Mouse (Mus musculus) lung, embryonic 16.5 days (tissue): ENCODE data around the gene Asb8. TPM values are rescaled to one million over a fixed set of nuclear protein-coding genes. Genes with fewer than 3 reads are reported as not detected.

Experiments
- ATAC-seq: fragments of 200-750 bp; cut with Nextera tagmentation; 2 replicates; pipeline ENCODE4 v1.8.0; 2017; ENCODE audit warnings: low read depth, mild to moderate bottlenecking, moderate library complexity
- H3K27ac ChIP-seq: fragments of 300-500 bp; sonication (generic); 2 replicates; pipeline ENCODE4 v1.5.1; 2014; ENCODE audit warnings: mild to moderate bottlenecking, control low read depth, low read length
- H3K27me3 ChIP-seq: fragments of 300-500 bp; sonication (generic); 2 replicates; pipeline ENCODE4 v1.6.1; 2014; ENCODE audit warnings: low read depth, low read length, mixed read lengths; ENCODE audit not compliant: control insufficient read depth, insufficient read depth
- H3K36me3 ChIP-seq: fragments of 300-500 bp; sonication (generic); 2 replicates; pipeline ENCODE4 v1.6.1; 2014; ENCODE audit warnings: low read length; ENCODE audit not compliant: control insufficient read depth, insufficient read depth
- H3K4me1 ChIP-seq: fragments of 300-500 bp; sonication (generic); replicated peaks from 2 replicates; pipeline ENCODE4 v1.6.1; 2014; ENCODE audit warnings: low read length, mixed read lengths; ENCODE audit not compliant: control insufficient read depth, insufficient read depth
- H3K4me2 ChIP-seq: fragments of 300-500 bp; sonication (generic); 2 replicates; pipeline ENCODE4 v1.6.1; 2014; ENCODE audit warnings: low read depth, low read length, control low read depth
- H3K4me3 ChIP-seq: fragments of 300-500 bp; sonication (generic); 2 replicates; pipeline ENCODE4 v1.5.1; 2014; ENCODE audit warnings: mild to moderate bottlenecking, low read length, control low read depth
- H3K9ac ChIP-seq: fragments of 300-500 bp; sonication (generic); 2 replicates; pipeline ENCODE4 v1.6.1; 2014; ENCODE audit warnings: low read length, control low read depth
- H3K9me3 ChIP-seq: fragments of 300-500 bp; sonication (generic); 2 replicates; pipeline ENCODE4 v1.6.1; 2016; ENCODE audit warnings: low read length; ENCODE audit not compliant: control insufficient read depth
- WGBS: fragments of 180-500 bp; shearing (Covaris S2); extraction: QIAGEN DNeasy Blood & Tissue Kit; methylation state at CpG from one replicate; pipeline ENCODE4 v1.1.7; 2014; 5-methylcytosine and 5-hydroxymethylcytosine counted together
- polyA plus RNA-seq: library from polyadenylated mRNA; unstranded; fragments of >200 nt; fragmentation: Nextera tagmentation; extraction: Ambion mirVana; gene quantifications from 2 replicates; pipeline ENCODE4 v1.2.1, GENCODE M21; 2015

Asb8 gene
- polyA plus RNA-seq, 1 experiment from 2014 or later, result 47.9 TPM

DNA sequence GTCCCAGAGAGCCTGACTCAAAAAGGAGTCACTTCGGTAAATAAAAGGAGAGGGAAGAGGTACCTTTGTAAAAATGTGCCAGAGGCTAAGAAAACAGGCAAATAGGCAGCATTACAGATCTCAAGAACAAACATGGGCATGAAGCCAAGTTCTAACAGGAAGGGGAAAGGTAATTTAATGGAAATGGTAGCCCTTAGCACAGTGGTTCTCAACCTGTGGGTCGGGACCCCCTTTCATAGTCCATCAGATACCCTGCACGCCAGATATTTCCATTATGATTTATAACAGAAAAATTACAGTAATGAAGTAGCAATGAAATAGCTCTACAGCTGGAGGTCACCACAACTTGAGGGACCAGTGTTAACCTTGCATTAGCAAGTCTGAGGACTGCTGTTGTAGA, 11.9 kb upstream of the Asb8 start:
- H3K27ac ChIP-seq, result no peak overlapping the region
- H3K36me3 ChIP-seq, result no peaks in the 10 kb centered on the region
- H3K4me1 ChIP-seq, result 0 out of 2 replicates have a peak, but pooled peaks cover 6% of the 10 kb centered on the region
- peaks cover 15% of the 10 kb centered on the region for H3K27me3 ChIP-seq
- no peak for ATAC-seq
- WGBS, result 54% methylated on average over 3 of the region's 3 CpGs
- no peak overlapping the region for H3K9ac ChIP-seq
- H3K9me3 ChIP-seq, result no peaks in the 10 kb centered on the region
- H3K4me2 ChIP-seq, result no peak overlapping the region
- H3K4me3 ChIP-seq, result no peak overlapping the region

DNA sequence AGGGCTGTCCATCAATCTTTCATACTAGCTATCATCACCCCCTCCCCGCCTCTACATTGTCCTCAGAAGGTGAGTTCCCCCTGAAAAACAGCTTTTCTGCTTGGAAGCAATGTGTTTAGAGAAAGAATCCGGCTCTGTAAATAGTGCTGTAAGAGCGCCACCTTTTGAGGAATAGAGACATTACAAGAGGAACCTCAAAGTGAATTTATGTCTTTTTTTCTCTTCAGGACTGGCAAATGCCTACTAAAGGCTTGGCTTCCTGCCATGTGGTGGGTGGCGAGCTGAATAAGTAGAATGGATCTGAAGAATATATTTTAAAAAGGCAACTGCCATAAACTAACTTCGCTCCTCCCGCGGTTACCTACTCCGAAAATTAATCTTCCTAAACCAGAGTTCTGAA, 8.4 kb upstream of the Asb8 start:
- Histone ChIP-seq H3K4me3 (no peak overlapping the region), H3K27ac (no peak overlapping the region), H3K9me3 (no peaks in the 10 kb centered on the region), H3K4me2 (no peak overlapping the region), H3K27me3 (peaks cover 46% of the 10 kb centered on the region), H3K4me1 (no peaks in the 10 kb centered on the region), H3K9ac (no peak overlapping the region), H3K36me3 (no peaks in the 10 kb centered on the region)
- no peak for ATAC-seq
- 38% methylated on average over 8 of the region's 8 CpGs for WGBS

DNA sequence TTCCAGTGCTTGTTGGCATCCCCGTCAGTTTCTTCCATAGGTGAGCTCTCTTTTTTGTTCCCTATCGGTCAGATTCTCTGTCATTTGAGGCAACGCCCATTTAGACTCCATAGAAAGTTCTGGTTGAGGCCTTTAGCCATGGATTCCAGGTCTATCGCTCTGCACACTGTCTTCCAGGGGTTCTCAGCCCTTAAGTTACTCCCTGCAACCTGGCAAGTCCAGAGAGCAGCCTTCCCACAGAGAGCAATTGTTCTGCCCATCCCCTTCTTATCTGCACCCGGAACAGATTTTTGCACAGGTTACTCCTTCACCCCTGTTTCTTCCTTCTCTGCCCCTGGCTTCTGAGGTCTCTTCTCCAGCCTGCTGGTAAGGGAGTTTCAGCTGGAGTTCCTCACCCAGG, 6.7 kb upstream of the Asb8 start:
- H3K4me3 ChIP-seq, result no peak overlapping the region
- no peak overlapping the region for H3K4me2 ChIP-seq
- peaks cover 62% of the 10 kb centered on the region for H3K27me3 ChIP-seq
- H3K9me3 ChIP-seq, result no peaks in the 10 kb centered on the region
- ATAC-seq, result no peak
- H3K9ac ChIP-seq, result no peak overlapping the region
- no peaks in the 10 kb centered on the region for H3K36me3 ChIP-seq
- no peak overlapping the region for H3K27ac ChIP-seq
- peaks cover 9% of the 10 kb centered on the region for H3K4me1 ChIP-seq
- WGBS, result 53% methylated on average over 5 of the region's 5 CpGs

DNA sequence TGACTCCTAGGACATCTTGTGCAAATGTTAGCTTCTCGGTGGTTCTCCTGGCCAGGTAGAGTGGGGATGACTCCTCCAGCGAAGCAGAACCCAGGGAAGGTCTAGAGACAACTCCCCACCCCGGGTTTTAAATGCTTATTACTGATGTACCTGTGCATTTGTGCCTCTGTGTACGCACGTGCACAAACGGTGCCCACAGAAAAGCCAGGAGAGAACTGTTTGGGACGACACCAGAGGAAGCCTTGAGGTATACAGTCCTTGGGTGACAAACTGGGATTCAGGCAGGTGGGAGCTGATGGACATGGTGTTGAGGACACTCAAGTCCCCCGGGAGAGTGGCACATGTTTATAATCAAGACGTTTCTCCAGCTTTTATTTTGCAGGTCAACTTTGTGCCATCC, 5.5 kb upstream of the Asb8 start:
- no peaks in the 10 kb centered on the region for H3K9me3 ChIP-seq
- WGBS, result 59% methylated on average over 9 of the region's 9 CpGs
- H3K4me2 ChIP-seq, result no peak overlapping the region
- peaks cover 9% of the 10 kb centered on the region for H3K4me1 ChIP-seq
- H3K4me3 ChIP-seq, result no peak overlapping the region
- H3K9ac ChIP-seq, result no peak overlapping the region
- H3K27ac ChIP-seq, result no peak overlapping the region
- ATAC-seq, result no peak
- H3K36me3 ChIP-seq, result no peaks in the 10 kb centered on the region
- peaks cover 74% of the 10 kb centered on the region for H3K27me3 ChIP-seq

DNA sequence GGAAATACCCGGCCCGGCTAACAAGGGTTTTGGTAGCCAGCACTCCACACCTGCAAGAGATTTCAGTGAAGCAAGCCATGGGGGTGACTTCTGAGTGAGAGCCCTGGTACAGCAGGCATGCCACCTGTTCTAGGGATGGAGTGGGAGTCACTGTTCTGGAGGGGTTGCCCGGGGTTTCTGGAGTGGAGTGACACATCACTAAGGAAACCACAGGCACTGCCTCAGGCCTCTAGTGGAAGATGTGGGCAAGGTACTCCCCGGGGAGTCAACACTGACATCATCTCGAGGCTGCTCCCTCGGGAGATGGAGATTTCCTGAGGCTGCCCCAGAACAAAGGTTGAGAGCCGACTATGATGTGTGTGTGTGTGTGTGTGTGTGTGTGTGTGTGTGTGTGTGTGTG, 4.9 kb upstream of the Asb8 start:
- Histone ChIP-seq H3K36me3 (no peaks in the 10 kb centered on the region), H3K9ac (no peak overlapping the region), H3K9me3 (no peaks in the 10 kb centered on the region), H3K4me2 (no peak overlapping the region), H3K4me1 (peaks cover 9% of the 10 kb centered on the region), H3K27me3 (peaks cover 76% of the 10 kb centered on the region), H3K4me3 (no peak overlapping the region), H3K27ac (no peak overlapping the region)
- 19% methylated on average over 7 of the region's 7 CpGs for WGBS
- ATAC-seq, result no peak

DNA sequence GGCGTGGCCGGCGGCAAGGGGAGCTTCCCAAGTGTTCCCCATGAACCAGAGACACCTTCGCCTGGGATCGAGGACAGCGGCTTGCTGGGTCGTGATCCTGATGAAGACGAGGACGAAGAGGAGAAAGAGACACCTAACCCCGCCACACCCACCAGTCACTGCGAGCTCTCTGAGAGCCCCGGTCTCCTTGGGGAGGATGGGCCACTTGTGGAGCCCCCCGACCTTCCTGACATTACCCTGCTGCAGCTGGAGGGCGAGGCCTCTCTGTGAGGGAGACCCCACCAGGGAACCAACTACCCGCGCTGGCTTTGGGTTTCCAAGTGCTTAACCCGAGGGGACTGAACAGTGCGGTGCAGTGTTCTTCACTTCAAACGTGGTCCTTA, 3.2 kb upstream of the Asb8 start:
- Histone ChIP-seq H3K9me3 (no peaks in the 10 kb centered on the region), H3K4me2 (no peak overlapping the region), H3K36me3 (no peaks in the 10 kb centered on the region), H3K9ac (no peak overlapping the region), H3K4me3 (no peak overlapping the region), H3K4me1 (peaks cover 9% of the 10 kb centered on the region), H3K27ac (no peak overlapping the region), H3K27me3 (peaks cover 78% of the 10 kb centered on the region)
- 6% methylated on average over 19 of the region's 19 CpGs for WGBS
- no peak for ATAC-seq

DNA sequence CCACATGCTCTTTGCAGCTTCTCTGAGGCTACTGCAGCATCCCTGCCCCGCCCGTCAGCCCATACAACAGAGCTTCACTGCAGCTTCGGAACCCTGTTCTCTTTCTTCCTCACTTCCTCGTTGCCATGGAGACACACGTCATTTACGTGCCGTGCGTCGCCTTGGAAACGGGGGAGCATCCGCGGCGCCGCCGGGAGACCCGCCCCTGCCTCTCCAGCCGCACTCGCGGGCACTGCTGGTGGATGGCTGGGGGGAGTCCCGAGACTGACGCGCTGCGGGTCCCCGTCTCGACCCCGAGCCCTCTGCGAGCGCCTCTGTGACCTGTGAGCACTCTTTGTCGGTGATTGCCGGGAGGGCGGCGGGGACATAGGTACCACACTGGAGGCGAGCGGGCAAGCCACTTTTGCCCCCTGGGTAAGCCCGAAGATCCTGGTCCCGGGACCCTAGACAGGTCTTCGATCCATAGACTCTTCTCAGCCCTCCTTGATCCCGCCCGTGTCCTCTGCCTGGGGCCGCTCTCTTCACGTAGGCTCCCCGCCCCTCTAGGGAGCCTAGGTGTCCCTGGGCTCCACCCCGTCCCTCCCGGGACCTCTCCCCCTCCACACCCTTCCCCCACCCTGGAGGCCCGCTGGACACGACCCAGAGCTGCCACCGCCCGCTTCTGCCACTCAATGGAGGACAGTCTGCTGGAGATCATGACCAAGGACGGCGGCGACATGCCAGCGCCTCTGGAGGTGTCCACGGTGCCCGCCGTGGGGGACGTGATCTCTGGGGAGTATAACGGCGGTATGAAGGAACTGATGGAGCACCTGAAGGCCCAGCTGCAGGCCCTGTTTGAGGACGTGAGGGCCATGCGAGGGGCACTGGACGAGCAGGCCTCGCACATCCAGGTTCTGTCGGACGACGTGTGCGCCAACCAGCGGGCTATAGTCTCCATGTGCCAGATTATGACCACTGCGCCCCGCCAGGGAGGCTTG, 2.5 kb upstream of the Asb8 start:
- H3K4me3 ChIP-seq, result peak overlapping the region; percentile 39
- H3K9ac ChIP-seq, result no peak overlapping the region
- H3K36me3 ChIP-seq, result no peaks in the 10 kb centered on the region
- H3K4me2 ChIP-seq, result peak overlapping the region; percentile 54
- H3K9me3 ChIP-seq, result no peaks in the 10 kb centered on the region
- peaks cover 73% of the 10 kb centered on the region for H3K27me3 ChIP-seq
- H3K4me1 ChIP-seq, result peaks cover 9% of the 10 kb centered on the region
- WGBS, result 2% methylated on average over 68 of the region's 69 CpGs
- peak; percentile 79 for ATAC-seq
- no peak overlapping the region for H3K27ac ChIP-seq

DNA sequence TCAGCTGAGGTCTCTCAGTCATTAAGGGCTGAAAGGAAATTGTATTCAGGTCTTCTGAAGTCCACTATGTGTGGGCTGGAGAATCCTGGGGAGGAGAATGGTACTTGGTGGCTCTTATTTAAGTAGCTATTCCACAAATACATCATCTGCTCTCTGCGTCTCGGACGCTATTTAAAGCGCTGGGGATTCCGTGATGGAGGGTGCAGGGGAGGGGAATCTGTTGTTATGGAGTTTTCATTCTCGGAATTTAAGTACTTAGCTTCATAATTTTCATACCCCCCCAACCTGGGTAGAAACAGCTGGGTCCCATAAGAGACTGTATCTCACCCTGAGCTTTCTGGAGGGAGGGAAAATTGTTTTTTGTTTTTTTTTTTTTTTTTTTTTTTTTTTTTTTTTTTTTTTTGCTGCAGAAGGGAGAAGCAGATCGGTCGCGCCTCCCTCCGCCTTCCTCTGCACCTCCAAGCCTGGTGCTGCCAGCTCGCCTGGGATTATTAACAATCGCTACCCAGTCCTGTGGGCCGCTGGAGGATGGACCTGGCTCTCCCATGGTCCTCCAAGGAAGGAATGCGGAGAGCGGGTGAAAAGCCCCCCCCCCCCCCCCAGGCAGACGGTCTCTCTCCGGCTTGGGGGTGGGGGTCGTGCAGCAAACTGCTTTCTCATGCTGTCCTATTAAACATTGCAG, 1.7 kb upstream of the Asb8 start, which contains the start of gene Ccdc184:
Gene Ccdc184 (plus strand): TSS at position 196 of the 682 bp plus-strand sequence.
- Histone ChIP-seq H3K4me2 (peak within 1 kb of the TSS; percentile 54), H3K9ac (no peak within 1 kb of the TSS), H3K4me3 (peak within 1 kb of the TSS; percentile 39), H3K27ac (no peak within 1 kb of the TSS), H3K9me3 (no peaks in the 10 kb centered on the region), H3K27me3 (peaks cover 67% of the 10 kb centered on the region), H3K4me1 (peaks cover 9% of the 10 kb centered on the region), H3K36me3 (no peaks in the 10 kb centered on the region)
- 6% methylated on average over 13 of the region's 18 CpGs for WGBS
- ATAC-seq, result no peak; the same call in 1 of the 2 replicates

DNA sequence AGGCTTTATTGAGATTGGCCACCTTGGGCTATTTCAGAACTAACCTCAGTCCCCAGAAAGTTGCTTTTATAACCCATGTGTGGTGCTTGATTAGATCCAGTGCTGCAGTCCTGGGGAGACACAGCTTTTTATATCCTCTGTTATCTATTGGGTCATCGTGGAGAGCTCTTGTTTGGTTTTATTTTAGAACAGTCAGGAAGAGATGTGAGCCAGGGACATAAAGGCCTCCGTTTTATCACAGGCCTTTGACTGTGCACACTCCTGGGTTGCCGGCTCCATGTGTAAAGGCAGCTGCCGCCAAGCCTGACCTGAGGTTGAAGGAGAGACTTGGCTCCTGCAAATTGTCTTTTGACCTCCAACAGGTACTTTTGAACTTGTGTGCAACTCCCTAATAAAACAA, 2.9 kb downstream of the Asb8 start:
- 66% methylated on average over 4 of the region's 4 CpGs for WGBS
- ATAC-seq, result no peak
- H3K27me3 ChIP-seq, result peaks cover 23% of the 10 kb centered on the region
- no peak overlapping the region for H3K4me3 ChIP-seq
- H3K4me1 ChIP-seq, result 0 out of 2 replicates have a peak, but pooled peaks cover 3% of the 10 kb centered on the region
- no peaks in the 10 kb centered on the region for H3K9me3 ChIP-seq
- no peaks in the 10 kb centered on the region for H3K36me3 ChIP-seq
- no peak overlapping the region for H3K4me2 ChIP-seq
- no peak overlapping the region for H3K27ac ChIP-seq
- H3K9ac ChIP-seq, result no peak overlapping the region
